Mouse (Mus musculus) midbrain, postnatal 0 days (tissue): ENCODE data around the gene Rora. TPM values are rescaled to one million over a fixed set of nuclear protein-coding genes. Genes with fewer than 3 reads are reported as not detected.
A peak's percentile ranks its signal among the peaks of the same experiment; 100 is the strongest.

ENCODE experiments used
- ATAC-seq: fragments of 200-750 bp; cut with Nextera tagmentation; 2 replicates; pipeline ENCODE4 v1.8.0; 2017; ENCODE audit warnings: moderate number of reproducible peaks, mild to moderate bottlenecking, moderate TSS enrichment, moderate library complexity; ENCODE audit not compliant: low FRiP score
- DNase-seq: peaks from one replicate; pipeline ENCODE4 v3.0.0-alpha.2; 2015; ENCODE audit warnings: low spot score
- H3K27ac ChIP-seq: fragments of 300-500 bp; sonication (generic); 2 replicates; pipeline ENCODE4 v1.5.1; 2014; ENCODE audit warnings: low read depth, mild to moderate bottlenecking, low read length, mixed read lengths
- H3K27me3 ChIP-seq: fragments of 300-500 bp; sonication (generic); 2 replicates; pipeline ENCODE4 v1.6.1; 2014; ENCODE audit warnings: low read length, control low read depth, mixed read lengths; ENCODE audit not compliant: insufficient read depth
- H3K36me3 ChIP-seq: fragments of 300-500 bp; sonication (generic); 2 replicates; pipeline ENCODE4 v1.6.1; 2014; ENCODE audit warnings: low read length, control low read depth, mixed read lengths; ENCODE audit not compliant: insufficient read depth
- H3K4me1 ChIP-seq: fragments of 300-500 bp; sonication (generic); 2 replicates; pipeline ENCODE4 v1.6.1; 2014; ENCODE audit warnings: mild to moderate bottlenecking, control low read depth, antibody characterized with exemption, low read length, mixed read lengths; ENCODE audit not compliant: insufficient read depth
- H3K4me2 ChIP-seq: fragments of 300-500 bp; sonication (generic); 2 replicates; pipeline ENCODE4 v1.6.1; 2014; ENCODE audit warnings: low read depth, mild to moderate bottlenecking, low read length, mixed read lengths; ENCODE audit not compliant: poor library complexity, severe bottlenecking
- H3K4me3 ChIP-seq: fragments of 300-500 bp; sonication (generic); 2 replicates; pipeline ENCODE4 v1.5.1; 2014; ENCODE audit warnings: low read depth, mild to moderate bottlenecking, low read length, moderate library complexity
- H3K9ac ChIP-seq: fragments of 300-500 bp; sonication (generic); replicated peaks from 2 replicates; pipeline ENCODE4 v1.6.1; 2014; ENCODE audit warnings: mild to moderate bottlenecking, low read length, moderate library complexity, mixed read lengths; ENCODE audit not compliant: poor library complexity, severe bottlenecking
- H3K9me3 ChIP-seq: fragments of 300-500 bp; sonication (generic); 2 replicates; pipeline ENCODE4 v1.6.1; 2016; ENCODE audit warnings: low read length, control low read depth
- CTCF ChIP-seq: IDR thresholded peaks from 2 replicates; pipeline ENCODE4 v1.5.1; 2016; ENCODE audit warnings: antibody characterized with exemption, mild to moderate bottlenecking
- WGBS: fragments of 180-500 bp; shearing (Covaris S2); extraction: QIAGEN DNeasy Blood & Tissue Kit; methylation state at CpG from one replicate; pipeline ENCODE4 v1.1.7; 2014; 5-methylcytosine and 5-hydroxymethylcytosine counted together
- polyA plus RNA-seq: library from polyadenylated mRNA; unstranded; fragments of >200 nt; fragmentation: Nextera tagmentation; extraction: Ambion mirVana; gene quantifications from 2 replicates; pipeline ENCODE4 v1.2.1, GENCODE M21; 2015
- total RNA-seq: library from RNA; depleted of rRNA; stranded (reverse); fragments of >200 nt; gene quantifications from 2 replicates; pipeline ENCODE4 v1.2.3, GENCODE M21; 2014

Rora gene
- total and polyA plus RNA-seq, 2 experiments from 2014 or later = 28.2 to 49.6 TPM

GRCm38 (mm10) chr9:68759324-68759723, 105.7 kb downstream of the Rora start:
- TF ChIP-seq CTCF = peak; percentile 65
- 67% methylated on average over 8 of the region's 8 CpGs for WGBS
- Histone ChIP-seq H3K36me3 (no peaks in the 10 kb centered on the region), H3K4me1 (peaks cover 9% of the 10 kb centered on the region; the same call in 1 of the 2 replicates), H3K4me3 (no peak overlapping the region), H3K4me2 (no peak overlapping the region), H3K27ac (no peak overlapping the region), H3K9ac (no peak overlapping the region), H3K27me3 (no peaks in the 10 kb centered on the region), H3K9me3 (no peaks in the 10 kb centered on the region)
- ATAC-seq (no peak), DNase-seq (peak; percentile 51)

- Histone ChIP-seq H3K9ac (no peak overlapping the region), H3K27me3 (no peaks in the 10 kb centered on the region), H3K4me1 (peaks cover 9% of the 10 kb centered on the region; the same call in 1 of the 2 replicates), H3K9me3 (no peaks in the 10 kb centered on the region), H3K4me2 (no peak overlapping the region), H3K27ac (no peak overlapping the region), H3K36me3 (no peaks in the 10 kb centered on the region), H3K4me3 (no peak overlapping the region)
- TF ChIP-seq CTCF = no peak
- no peak for ATAC-seq
- DNase-seq = no peak
- 79% methylated on average over 4 of the region's 4 CpGs for WGBS
Measured at GRCm38 (mm10) chr9:68760329-68760728, 106.7 kb downstream of the Rora start.

GRCm38 (mm10) chr9:68760876-68761275, 107.3 kb downstream of the Rora start:
- no peak for TF ChIP-seq CTCF
- Histone ChIP-seq H3K9ac (no peak overlapping the region), H3K4me2 (no peak overlapping the region), H3K36me3 (no peaks in the 10 kb centered on the region), H3K9me3 (no peaks in the 10 kb centered on the region), H3K27ac (no peak overlapping the region), H3K4me1 (peaks cover 9% of the 10 kb centered on the region; the same call in 1 of the 2 replicates), H3K27me3 (no peaks in the 10 kb centered on the region), H3K4me3 (no peak overlapping the region)
- DNase-seq (no peak), ATAC-seq (no peak)
- 75% methylated on average over 3 of the region's 3 CpGs for WGBS

- Histone ChIP-seq H3K4me2 (no peak overlapping the region), H3K9me3 (no peaks in the 10 kb centered on the region), H3K27me3 (no peaks in the 10 kb centered on the region), H3K4me3 (no peak overlapping the region), H3K27ac (no peak overlapping the region), H3K4me1 (peaks cover 9% of the 10 kb centered on the region; the same call in 1 of the 2 replicates), H3K36me3 (no peaks in the 10 kb centered on the region), H3K9ac (no peak overlapping the region)
- WGBS = 30% methylated on average over 7 of the region's 7 CpGs
- no peak for TF ChIP-seq CTCF
- DNase-seq (no peak), ATAC-seq (no peak)
Measured at GRCm38 (mm10) chr9:68761672-68762071, 108.1 kb downstream of the Rora start.

- peak; percentile 61 for TF ChIP-seq CTCF
- DNase-seq = no peak
- Histone ChIP-seq H3K4me2 (no peak overlapping the region), H3K9ac (no peak overlapping the region), H3K9me3 (no peaks in the 10 kb centered on the region), H3K27ac (no peak overlapping the region), H3K4me1 (peaks cover 9% of the 10 kb centered on the region; the same call in 1 of the 2 replicates), H3K4me3 (no peak overlapping the region), H3K27me3 (no peaks in the 10 kb centered on the region), H3K36me3 (no peaks in the 10 kb centered on the region)
- WGBS = 61% methylated on average over 1 of the region's 1 CpGs
- ATAC-seq = no peak
Measured at GRCm38 (mm10) chr9:68765595-68765994, 112.0 kb downstream of the Rora start.

GRCm38 (mm10) chr9:68769638-68770037, 116.1 kb downstream of the Rora start:
- ATAC-seq (no peak), DNase-seq (no peak)
- Histone ChIP-seq H3K4me1 (no peaks in the 10 kb centered on the region), H3K9me3 (no peaks in the 10 kb centered on the region), H3K9ac (no peak overlapping the region), H3K4me2 (no peak overlapping the region), H3K4me3 (no peak overlapping the region), H3K27ac (no peak overlapping the region), H3K27me3 (no peaks in the 10 kb centered on the region), H3K36me3 (no peaks in the 10 kb centered on the region)
- TF ChIP-seq CTCF = no peak
- 20% methylated on average over 1 of the region's 1 CpGs for WGBS
